Mouse (Mus musculus): ENCODE measurements around the gene Olfr954. TPM values are rescaled to one million over a fixed set of nuclear protein-coding genes. Genes with fewer than 3 reads are reported as not detected.

Gene Olfr954
- polyA plus RNA-seq (2016; fragmentation: Nextera tagmentation; extraction: Ambion mirVana): not detected in 2 replicates

DNA sequence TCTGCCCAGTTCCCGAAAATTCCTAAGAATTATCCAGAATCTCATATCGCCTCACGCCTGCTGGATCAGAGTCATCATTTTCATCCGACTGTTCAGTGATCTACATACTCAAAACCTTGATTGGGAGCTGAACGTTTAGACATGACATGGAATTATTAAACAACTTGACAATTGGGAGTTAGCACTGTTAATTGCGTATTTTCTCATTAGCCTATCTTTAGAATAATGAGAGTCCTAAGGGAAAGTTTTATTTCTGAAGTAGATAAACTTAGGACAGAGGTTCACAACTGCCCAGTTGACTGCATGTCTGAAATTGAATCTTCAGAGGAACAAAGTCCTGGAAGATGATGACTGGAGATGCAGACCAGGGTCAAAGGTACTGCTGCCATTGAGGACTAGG, at the start of gene Olfr954:
Gene Olfr954 (plus strand): TSS at position 301 of the 400 bp plus-strand sequence.
- no peaks in the 10 kb centered on the region for H3K27me3 ChIP-seq
- WGBS: 84% methylated on average over 6 of the region's 6 CpGs
- no peak within 1 kb of the TSS for H3K4me3 ChIP-seq (replicated peaks)
- ATAC-seq (ENCODE audit: low FRiP score): no peak
- H3K36me3 ChIP-seq (replicated peaks): no peaks in the 10 kb centered on the region
- no peak within 1 kb of the TSS for H3K9ac ChIP-seq
- no peaks in the 10 kb centered on the region for H3K9me3 ChIP-seq
- no peaks in the 10 kb centered on the region for H3K4me1 ChIP-seq
- no peak within 1 kb of the TSS for H3K27ac ChIP-seq
- H3K4me2 ChIP-seq: no peak within 1 kb of the TSS

DNA sequence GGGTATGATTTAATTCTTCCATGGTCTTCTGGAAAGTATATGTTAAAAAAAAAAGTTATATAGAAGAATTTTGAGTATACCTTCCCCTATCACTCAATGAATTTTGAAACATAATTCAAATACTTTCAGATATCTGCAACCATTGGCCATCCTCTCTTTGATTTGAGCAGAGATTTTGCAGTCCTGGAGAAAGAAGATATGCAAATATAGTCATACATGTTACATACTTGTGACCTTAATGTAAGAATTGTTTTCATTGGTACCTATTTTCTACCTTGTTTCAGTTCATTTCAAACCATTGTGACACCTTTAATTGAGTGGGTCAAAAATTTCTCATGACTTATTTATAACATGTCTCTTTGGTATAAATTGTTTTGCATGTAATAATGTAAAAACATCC, 29.5 kb upstream of the Olfr954 start, which contains the start of gene Olfr952:
Gene Olfr952 (minus strand): TSS at position 101 of the 400 bp plus-strand sequence.
- no peaks in the 10 kb centered on the region for H3K9me3 ChIP-seq
- H3K27ac ChIP-seq: no peak within 1 kb of the TSS
- no peaks in the 10 kb centered on the region for H3K36me3 ChIP-seq (replicated peaks)
- no peak within 1 kb of the TSS for H3K4me2 ChIP-seq
- H3K4me3 ChIP-seq (replicated peaks): no peak within 1 kb of the TSS
- no peak for ATAC-seq (ENCODE audit: low FRiP score)
- H3K4me1 ChIP-seq: no peaks in the 10 kb centered on the region
- H3K9ac ChIP-seq: no peak within 1 kb of the TSS
- no peaks in the 10 kb centered on the region for H3K27me3 ChIP-seq

GRCm38 (mm10) chr9:39471844-39472243, 15.3 kb downstream of the Olfr954 start, which contains the start of gene Olfr955:
Gene Olfr955, minus strand, starts transcription at chr9:39471944.
- ATAC-seq (ENCODE audit: low FRiP score): no peak
- no peaks in the 10 kb centered on the region for H3K4me1 ChIP-seq
- H3K9me3 ChIP-seq: no peaks in the 10 kb centered on the region
- no peak within 1 kb of the TSS for H3K27ac ChIP-seq
- H3K4me3 ChIP-seq (replicated peaks): no peak within 1 kb of the TSS
- WGBS: 60% methylated on average over 1 of the region's 1 CpGs
- H3K36me3 ChIP-seq (replicated peaks): no peaks in the 10 kb centered on the region
- H3K4me2 ChIP-seq: no peak within 1 kb of the TSS
- H3K9ac ChIP-seq: no peak within 1 kb of the TSS
- no peaks in the 10 kb centered on the region for H3K27me3 ChIP-seq

- H3K4me2 ChIP-seq: no peak within 1 kb of the TSS
- no peaks in the 10 kb centered on the region for H3K4me1 ChIP-seq
- H3K9me3 ChIP-seq: no peaks in the 10 kb centered on the region
- H3K4me3 ChIP-seq (replicated peaks): no peak within 1 kb of the TSS
- ATAC-seq (ENCODE audit: low FRiP score): no peak
- no peaks in the 10 kb centered on the region for H3K27me3 ChIP-seq
- WGBS: 83% methylated on average over 2 of the region's 2 CpGs
- H3K9ac ChIP-seq: no peak within 1 kb of the TSS
- no peaks in the 10 kb centered on the region for H3K36me3 ChIP-seq (replicated peaks)
- no peak within 1 kb of the TSS for H3K27ac ChIP-seq
Measured at GRCm38 (mm10) chr9:39493895-39494294, 37.4 kb downstream of the Olfr954 start, which contains the start of gene Olfr44. Gene Olfr44, minus strand, starts transcription at chr9:39493995.

DNA sequence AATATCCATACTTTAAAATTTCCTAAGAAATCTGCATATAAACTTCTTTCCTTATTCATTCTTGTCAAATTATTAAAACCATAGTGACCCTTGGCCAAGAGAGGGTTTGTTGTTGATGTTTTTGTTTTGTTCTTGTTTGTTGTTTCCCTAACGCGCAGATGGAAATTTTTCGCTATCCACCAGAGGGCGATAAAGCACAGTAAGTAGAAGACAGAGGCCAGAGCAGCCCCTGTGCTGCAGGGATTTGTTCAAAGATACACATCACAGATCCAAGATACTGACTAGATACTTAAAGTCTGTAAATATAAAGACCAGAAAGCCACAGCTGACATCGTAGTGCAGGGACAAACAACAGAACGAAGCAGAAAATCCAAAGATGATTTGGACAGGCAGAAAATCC, 52.5 kb downstream of the Olfr954 start:
- 11% methylated on average over 6 of the region's 6 CpGs for WGBS
- H3K27ac ChIP-seq: no peak overlapping the region

GRCm38 (mm10) chr9:39509412-39509811, 52.9 kb downstream of the Olfr954 start:
- ATAC-seq (ENCODE audit: low FRiP score): no peak; the same call in 1 of the 2 replicates
- WGBS: 84% methylated on average over 9 of the region's 9 CpGs
- no peak overlapping the region for H3K4me2 ChIP-seq

More for the DNA sequence above, 52.5 kb downstream of the Olfr954 start:
- Histone ChIP-seq H3K27me3 (no peaks in the 10 kb centered on the region), H3K36me3 (replicated peaks) (no peaks in the 10 kb centered on the region), H3K9me3 (no peaks in the 10 kb centered on the region), H3K4me2 (no peak overlapping the region), H3K4me1 (no peaks in the 10 kb centered on the region), H3K4me3 (replicated peaks) (no peak overlapping the region), H3K9ac (no peak overlapping the region)
- ATAC-seq (ENCODE audit: low FRiP score): peak; percentile 73

More at GRCm38 (mm10) chr9:39509412-39509811, 52.9 kb downstream of the Olfr954 start:
- H3K27me3 ChIP-seq: no peaks in the 10 kb centered on the region
- H3K4me3 ChIP-seq (replicated peaks): no peak overlapping the region
- H3K36me3 ChIP-seq (replicated peaks): no peaks in the 10 kb centered on the region
- no peaks in the 10 kb centered on the region for H3K9me3 ChIP-seq
- H3K4me1 ChIP-seq: no peaks in the 10 kb centered on the region
- H3K27ac ChIP-seq: no peak overlapping the region
- no peak overlapping the region for H3K9ac ChIP-seq

Other genes with a start within 250 kb of the Olfr954 start
- not detected in 2 replicates for gene Olfr1537, start 206.7 kb upstream of the Olfr954 start, polyA plus RNA-seq (2016; fragmentation: Nextera tagmentation; extraction: Ambion mirVana)
- gene Olfr945, start 179.9 kb upstream of the Olfr954 start, polyA plus RNA-seq (2016; fragmentation: Nextera tagmentation; extraction: Ambion mirVana): not detected in 2 replicates
- not detected in 2 replicates for gene Olfr948, start 130.7 kb upstream of the Olfr954 start, polyA plus RNA-seq (2016; fragmentation: Nextera tagmentation; extraction: Ambion mirVana)
- not detected in 2 replicates for gene Olfr951, start 69.3 kb upstream of the Olfr954 start, polyA plus RNA-seq (2016; fragmentation: Nextera tagmentation; extraction: Ambion mirVana)
- gene Olfr952, start 29.6 kb upstream of the Olfr954 start, polyA plus RNA-seq (2016; fragmentation: Nextera tagmentation; extraction: Ambion mirVana): not detected in 2 replicates
- not detected in 2 replicates for gene Olfr955, start 15.2 kb downstream of the Olfr954 start, polyA plus RNA-seq (2016; fragmentation: Nextera tagmentation; extraction: Ambion mirVana)
- gene Olfr44, start 37.3 kb downstream of the Olfr954 start, polyA plus RNA-seq (2016; fragmentation: Nextera tagmentation; extraction: Ambion mirVana): not detected in 2 replicates
- gene Olfr957, start 59.1 kb downstream of the Olfr954 start, polyA plus RNA-seq (2016; fragmentation: Nextera tagmentation; extraction: Ambion mirVana): 0.13 TPM in 1 of 2 replicates, not detected in the other
- not detected in 2 replicates for gene Olfr958, start 97.4 kb downstream of the Olfr954 start, polyA plus RNA-seq (2016; fragmentation: Nextera tagmentation; extraction: Ambion mirVana)
- gene Olfr959, start 118.9 kb downstream of the Olfr954 start, polyA plus RNA-seq (2016; fragmentation: Nextera tagmentation; extraction: Ambion mirVana): not detected in 2 replicates
- gene AW551984, start 147.7 kb downstream of the Olfr954 start, polyA plus RNA-seq (2016; fragmentation: Nextera tagmentation; extraction: Ambion mirVana): 23.6 and 24.7 TPM in 2 replicates
- not detected in 2 replicates for gene Olfr148, start 154.0 kb downstream of the Olfr954 start, polyA plus RNA-seq (2016; fragmentation: Nextera tagmentation; extraction: Ambion mirVana)
- gene Olfr960, start 164.7 kb downstream of the Olfr954 start, polyA plus RNA-seq (2016; fragmentation: Nextera tagmentation; extraction: Ambion mirVana): not detected in 2 replicates
- gene Olfr961, start 188.4 kb downstream of the Olfr954 start, polyA plus RNA-seq (2016; fragmentation: Nextera tagmentation; extraction: Ambion mirVana): not detected in 2 replicates
- gene Olfr963, start 210.5 kb downstream of the Olfr954 start, polyA plus RNA-seq (2016; fragmentation: Nextera tagmentation; extraction: Ambion mirVana): not detected in 2 replicates